Mouse (Mus musculus) ES-Bruce4 (cell line): ENCODE measurements around the gene Hist2h2aa1. TPM values are rescaled to one million over a fixed set of nuclear protein-coding genes. Genes with fewer than 3 reads are reported as not detected.

Source experiments
- H3K27ac ChIP-seq: 2 replicates; pipeline ENCODE4 v1.5.1; 2012; ENCODE audit warnings: low read length, inconsistent platforms; ENCODE audit not compliant: insufficient read depth
- H3K27me3 ChIP-seq: 2 replicates; pipeline ENCODE4 v1.6.1; 2012; ENCODE audit warnings: mild to moderate bottlenecking, low read length, inconsistent platforms; ENCODE audit not compliant: control insufficient read depth, poor library complexity, insufficient read depth, severe bottlenecking
- H3K36me3 ChIP-seq: 2 replicates; pipeline ENCODE4 v1.6.1; 2012; ENCODE audit warnings: inconsistent platforms, mild to moderate bottlenecking, low read length, moderate library complexity; ENCODE audit not compliant: control insufficient read depth, poor library complexity, insufficient read depth, severe bottlenecking
- H3K4me1 ChIP-seq: one replicate; pipeline ENCODE4 v1.8.1; 2011; ENCODE audit warnings: low read length; ENCODE audit not compliant: control insufficient read depth, insufficient read depth
- H3K4me3 ChIP-seq: 2 replicates; pipeline ENCODE4 v1.5.1; 2011; ENCODE audit warnings: low read depth, mild to moderate bottlenecking, low read length
- H3K9ac ChIP-seq: 2 replicates; pipeline ENCODE4 v1.6.1; 2012; ENCODE audit warnings: low read depth, mild to moderate bottlenecking, inconsistent platforms; ENCODE audit not compliant: poor library complexity, severe bottlenecking
- H3K9me3 ChIP-seq: replicated peaks from 2 replicates; pipeline ENCODE4 v1.6.1; 2012; ENCODE audit warnings: mild to moderate bottlenecking, low read length, inconsistent platforms; ENCODE audit not compliant: control insufficient read depth, poor library complexity, insufficient read depth, severe bottlenecking
- CTCF ChIP-seq: IDR thresholded peaks from one replicate; pipeline ENCODE4 v1.8.1; 2011; ENCODE audit warnings: low read depth, low read length
- EP300 ChIP-seq: IDR thresholded peaks from 2 replicates; pipeline ENCODE4 v1.6.1; 2011; ENCODE audit warnings: low read depth, low read length; ENCODE audit not compliant: insufficient read depth
- POLR2A ChIP-seq: IDR thresholded peaks from one replicate; pipeline ENCODE4 v1.8.1; 2011; ENCODE audit warnings: low read length; ENCODE audit not compliant: insufficient read depth
- polyA plus RNA-seq: library from polyadenylated mRNA; stranded (reverse); fragments of >200 nt; gene quantifications from 2 replicates; pipeline ENCODE4 v1.2.4, GENCODE M21; 2011; ENCODE audit warnings: low read depth; ENCODE audit not compliant: missing spikeins, insufficient read depth, insufficient read length

Gene Hist2h2aa1
- polyA plus RNA-seq, 1 experiment = not detected

- Histone ChIP-seq H3K4me1 (no peaks in the 10 kb centered on the region), H3K36me3 (no peaks in the 10 kb centered on the region), H3K27ac (no peak overlapping the region), H3K9ac (no peak overlapping the region), H3K9me3 (no peaks in the 10 kb centered on the region), H3K4me3 (no peak overlapping the region), H3K27me3 (no peaks in the 10 kb centered on the region)
- no peak for TF ChIP-seq POLR2A
- TF ChIP-seq EP300 = no peak
- TF ChIP-seq CTCF = no peak
Measured at GRCm38 (mm10) chr3:96228828-96229227, 16.5 kb upstream of the Hist2h2aa1 start.

- TF ChIP-seq POLR2A = no peak
- no peak for TF ChIP-seq EP300
- no peak for TF ChIP-seq CTCF
- H3K4me3 ChIP-seq = no peak overlapping the region
- H3K4me1 ChIP-seq = no peaks in the 10 kb centered on the region
- no peaks in the 10 kb centered on the region for H3K9me3 ChIP-seq
- no peaks in the 10 kb centered on the region for H3K36me3 ChIP-seq
- no peaks in the 10 kb centered on the region for H3K27me3 ChIP-seq
- H3K9ac ChIP-seq = no peak overlapping the region
- H3K27ac ChIP-seq = no peak overlapping the region
Measured at GRCm38 (mm10) chr3:96230404-96230803, 14.9 kb upstream of the Hist2h2aa1 start.

GRCm38 (mm10) chr3:96230910-96231757 lies 14.2 kb upstream of the Hist2h2aa1 start:
- Histone ChIP-seq H3K27me3 (no peaks in the 10 kb centered on the region), H3K4me1 (no peaks in the 10 kb centered on the region), H3K9ac (no peak overlapping the region), H3K27ac (no peak overlapping the region), H3K9me3 (no peaks in the 10 kb centered on the region), H3K4me3 (no peak overlapping the region), H3K36me3 (no peaks in the 10 kb centered on the region)
- TF ChIP-seq CTCF (no peak), EP300 (no peak), POLR2A (no peak)

- TF ChIP-seq POLR2A = no peak
- no peak for TF ChIP-seq EP300
- no peak for TF ChIP-seq CTCF
- H3K27ac ChIP-seq = no peak overlapping the region
- no peak overlapping the region for H3K4me3 ChIP-seq
Measured at GRCm38 (mm10) chr3:96231758-96232120, 13.6 kb upstream of the Hist2h2aa1 start.

GRCm38 (mm10) chr3:96234914-96235313 lies 10.4 kb upstream of the Hist2h2aa1 start:
- no peak for TF ChIP-seq POLR2A
- no peak for TF ChIP-seq EP300
- no peak for TF ChIP-seq CTCF
- Histone ChIP-seq H3K27ac (no peak overlapping the region), H3K27me3 (no peaks in the 10 kb centered on the region), H3K9me3 (no peaks in the 10 kb centered on the region), H3K9ac (no peak overlapping the region), H3K4me3 (no peak overlapping the region), H3K4me1 (no peaks in the 10 kb centered on the region), H3K36me3 (peaks cover 2% of the 10 kb centered on the region; the same call in 1 of the 2 replicates)

More at GRCm38 (mm10) chr3:96231758-96232120, 13.6 kb upstream of the Hist2h2aa1 start:
- Histone ChIP-seq H3K27me3 (no peaks in the 10 kb centered on the region), H3K36me3 (0 out of 2 replicates have a peak, but pooled peaks cover 2% of the 10 kb centered on the region), H3K9ac (no peak overlapping the region), H3K9me3 (no peaks in the 10 kb centered on the region), H3K4me1 (no peaks in the 10 kb centered on the region)

- Histone ChIP-seq H3K9me3 (no peaks in the 10 kb centered on the region), H3K27ac (no peak overlapping the region), H3K9ac (no peak overlapping the region), H3K27me3 (no peaks in the 10 kb centered on the region), H3K4me3 (no peak overlapping the region), H3K36me3 (peaks cover 2% of the 10 kb centered on the region; the same call in 1 of the 2 replicates), H3K4me1 (no peaks in the 10 kb centered on the region)
- TF ChIP-seq CTCF = no peak
- TF ChIP-seq EP300 = no peak
- no peak for TF ChIP-seq POLR2A
Measured at GRCm38 (mm10) chr3:96235836-96236235, 9.5 kb upstream of the Hist2h2aa1 start.
